Mouse (Mus musculus) hematopoietic multipotent progenitor cell, adult 10-12 weeks (in vitro differentiated cells): ENCODE results near the gene Cbwd1. TPM values are rescaled to one million over a fixed set of nuclear protein-coding genes. Genes with fewer than 3 reads are reported as not detected.

ENCODE experiments used
- polyA plus RNA-seq: library from polyadenylated mRNA; stranded (reverse); fragments of >175 nt; gene quantifications from 2 replicates; pipeline ENCODE4 v1.2.3, GENCODE M21; 2012; ENCODE audit warnings: low replicate concordance

Cbwd1 gene
- polyA plus RNA-seq = 0.28 and 1.6 TPM in 2 replicates

DNA sequence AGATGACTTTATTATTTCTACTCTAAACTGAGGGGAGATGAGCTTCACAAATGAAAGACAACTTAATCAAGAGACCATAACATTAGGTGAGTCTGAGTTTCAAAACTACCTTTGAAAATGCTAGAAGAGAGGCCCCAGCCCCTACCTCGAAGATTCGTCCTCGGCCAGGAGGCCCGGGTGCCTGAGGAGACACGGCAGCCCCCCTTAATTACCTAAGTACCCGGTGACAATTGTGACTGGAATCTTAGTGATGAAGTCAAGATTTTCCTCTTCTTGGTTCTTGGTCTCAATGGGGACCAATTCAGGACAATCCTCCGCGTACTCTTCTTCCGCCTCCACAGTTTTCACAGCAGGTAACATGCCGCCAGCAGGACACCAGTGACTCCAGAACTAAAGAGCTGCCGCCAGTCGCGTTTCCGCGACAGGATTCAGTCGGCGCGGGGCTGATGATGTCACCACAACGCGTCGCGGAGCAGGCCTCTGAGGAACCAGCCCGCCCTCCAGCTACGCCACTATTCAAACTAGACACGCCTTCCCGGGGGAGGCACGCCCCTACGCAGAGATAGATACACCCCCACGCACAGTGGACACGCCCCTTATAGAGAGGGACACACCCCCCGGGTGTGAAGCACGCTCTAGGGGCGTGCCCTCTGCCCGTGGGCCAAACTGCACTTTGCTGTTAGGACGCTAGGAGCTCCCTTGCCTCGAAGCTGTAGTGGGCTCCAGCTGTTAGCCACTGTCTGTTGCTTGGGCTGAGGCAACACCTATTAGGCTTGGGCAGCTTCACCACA is at the start of gene Cbwd1:
Cbwd1 (minus strand) TSS at position 439 of the 791 bp plus-strand sequence.

DNA sequence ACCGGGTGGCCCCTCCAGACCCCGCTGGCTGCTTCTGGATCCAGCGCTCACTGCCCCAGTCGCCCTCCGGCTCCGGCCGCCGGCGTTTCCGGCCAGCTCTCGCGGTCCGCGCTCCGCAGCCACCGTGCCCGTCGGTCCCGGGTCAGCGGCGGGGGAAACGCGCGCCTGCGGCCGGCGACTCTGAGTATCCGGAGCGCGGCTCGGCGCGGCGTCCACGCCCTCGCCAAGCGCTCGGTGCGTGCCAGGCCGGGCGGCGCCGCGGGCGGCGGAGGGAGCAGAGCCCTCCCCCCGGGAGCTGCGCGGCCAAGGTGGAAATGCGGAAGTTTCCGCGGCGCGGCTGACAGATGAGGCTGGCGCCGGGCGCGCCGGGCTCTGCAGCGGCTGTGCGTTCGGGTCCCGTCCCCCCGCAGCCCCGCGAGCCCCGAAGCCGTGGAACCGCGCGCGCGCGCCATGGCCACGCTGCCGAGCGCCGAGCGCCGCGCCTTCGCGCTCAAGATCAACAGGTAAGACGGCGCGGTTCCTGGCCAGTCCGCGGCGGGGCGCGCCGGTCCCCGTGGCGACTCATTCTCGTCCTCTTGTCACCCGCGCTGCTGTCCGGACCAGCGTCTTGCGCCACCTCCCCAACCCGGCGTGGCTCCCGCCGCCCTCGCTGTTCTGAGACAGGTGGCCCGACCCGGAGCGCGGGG is 37.9 kb upstream of the Cbwd1 start, which contains the start of gene Dock8:
Dock8 (plus strand) TSS at position 334 of the 686 bp plus-strand sequence.

DNA sequence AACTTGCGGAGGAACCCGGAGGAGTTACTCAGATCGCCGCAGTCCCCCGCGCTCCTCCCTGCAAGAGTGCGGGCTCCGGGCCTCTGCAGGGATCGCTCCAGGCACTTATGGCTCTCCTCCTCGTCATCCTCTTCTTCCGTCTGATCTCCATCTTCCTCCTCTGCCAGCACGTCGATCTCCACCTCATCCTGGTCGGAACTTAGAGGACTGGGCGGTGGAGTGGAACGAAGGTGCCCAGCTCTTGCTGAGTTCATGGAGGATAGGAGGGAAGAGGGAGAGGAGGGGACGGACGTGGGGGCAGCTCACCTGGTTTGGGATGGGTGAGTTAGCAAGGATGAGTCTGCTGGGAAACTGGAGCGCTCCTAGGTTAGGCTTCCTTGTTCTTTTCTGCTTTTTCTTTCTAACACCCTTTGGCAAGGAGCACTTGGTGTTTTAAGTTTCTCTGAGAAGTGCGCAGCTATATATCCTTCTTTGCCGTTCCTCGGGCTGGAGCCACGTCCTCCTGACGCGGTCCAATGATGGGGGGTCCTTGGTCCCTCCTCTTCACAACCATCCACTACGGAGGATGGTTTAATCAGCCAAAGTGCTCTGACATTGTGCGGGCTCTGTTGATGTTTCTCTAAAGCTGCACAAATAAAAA is 60.7 kb downstream of the Cbwd1 start, which contains the start of gene Foxd4:
Foxd4 (minus strand) TSS at position 617 of the 640 bp plus-strand sequence.

DNA sequence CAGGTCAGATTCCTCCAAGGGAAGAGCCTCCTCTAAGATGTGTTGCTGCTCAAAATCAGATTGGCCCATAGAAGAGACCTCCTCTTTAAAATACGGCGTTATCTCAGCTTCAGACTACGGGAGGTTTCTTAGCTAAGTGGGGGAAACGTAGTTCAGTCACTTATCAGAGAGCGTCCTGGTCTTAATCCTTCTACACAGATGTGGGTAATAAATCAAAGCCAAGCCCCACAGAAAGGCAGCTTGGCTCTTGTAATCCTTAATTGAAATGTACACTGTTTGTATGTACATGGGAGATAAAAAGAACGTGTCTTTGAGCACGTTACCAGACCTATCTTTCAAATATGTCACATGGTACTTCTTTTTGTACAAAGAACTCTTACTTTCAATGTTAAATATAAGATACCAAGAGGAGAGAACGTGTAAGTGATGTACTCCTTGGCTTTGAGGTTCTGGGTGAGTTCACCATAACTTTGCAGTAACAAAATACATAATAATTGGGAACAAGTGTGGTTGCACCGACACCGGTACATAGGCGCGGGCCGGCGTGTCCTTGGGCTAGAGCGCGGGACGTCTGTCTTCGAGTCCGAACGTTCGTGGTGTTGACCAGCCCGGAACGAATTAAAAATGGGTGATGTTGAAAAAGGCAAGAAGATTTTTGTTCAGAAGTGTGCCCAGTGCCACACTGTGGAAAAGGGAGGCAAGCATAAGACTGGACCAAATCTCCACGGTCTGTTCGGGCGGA is 86.1 kb downstream of the Cbwd1 start, which contains the start of gene Gm10053:
Gm10053 (plus strand) TSS at position 558 of the 742 bp plus-strand sequence.

Other genes with a start within 250 kb of the Cbwd1 start
- gene Pgm5, start 99.8 kb downstream of the Cbwd1 start, polyA plus RNA-seq = 0.08 TPM in 1 of 2 replicates, not detected in the other
- not detected in 2 replicates for gene Gm10053, start 85.9 kb downstream of the Cbwd1 start, polyA plus RNA-seq
- gene Foxd4, start 60.4 kb downstream of the Cbwd1 start, polyA plus RNA-seq = not detected in 2 replicates
- 21.4 and 49.7 TPM in 2 replicates for gene Dock8, start 37.9 kb upstream of the Cbwd1 start, polyA plus RNA-seq